Mouse (Mus musculus) lung, adult 2 months (tissue): Measurements from ENCODE around the gene Irf2bp1. TPM values are rescaled to one million over a fixed set of nuclear protein-coding genes. Genes with fewer than 3 reads are reported as not detected.
A peak's percentile ranks its signal among the peaks of the same experiment; 100 is the strongest.

Experiments
- DNase-seq: peaks from one replicate; pipeline ENCODE4 v3.0.0; 2022
- H3K4me1 ChIP-seq: fragments of 200-500 bp; 2 replicates; pipeline ENCODE4 v1.6.1; 2011; ENCODE audit warnings: low read length; ENCODE audit not compliant: control insufficient read depth, insufficient read depth
- H3K4me3 ChIP-seq: fragments of 200-500 bp; replicated peaks from 2 replicates; pipeline ENCODE3; 2011; ENCODE audit warnings: low read depth, mild to moderate bottlenecking, control low read depth, low read length; ENCODE audit errors: extremely low read depth
- CTCF ChIP-seq: fragments of 200-500 bp; IDR thresholded peaks from 2 replicates; pipeline ENCODE4 v1.5.1; 2011; ENCODE audit warnings: mild to moderate bottlenecking, low read length, control low read depth; ENCODE audit not compliant: insufficient read depth
- POLR2A ChIP-seq: fragments of 200-500 bp; IDR thresholded peaks from 2 replicates; pipeline ENCODE4 v1.6.1; 2011; ENCODE audit warnings: low read depth, mild to moderate bottlenecking, control low read depth, low read length, borderline replicate concordance; ENCODE audit errors: extremely low read depth
- whole genome bisulfite sequencing: fragments of 180-500 bp; shearing (Covaris S2); methylation state at CpG from one replicate; pipeline ENCODE4 v1.1.7; 2018; 5-methylcytosine and 5-hydroxymethylcytosine counted together
- polyA plus RNA-seq: library from polyadenylated mRNA; depleted of rRNA; stranded (reverse); fragments of >200 nt; gene quantifications from 2 replicates; pipeline ENCODE4 v1.2.3, GENCODE M21; 2012; rRNA removed

Gene Irf2bp1
- 34.7 and 39.9 TPM in 2 replicates for polyA plus RNA-seq

DNA sequence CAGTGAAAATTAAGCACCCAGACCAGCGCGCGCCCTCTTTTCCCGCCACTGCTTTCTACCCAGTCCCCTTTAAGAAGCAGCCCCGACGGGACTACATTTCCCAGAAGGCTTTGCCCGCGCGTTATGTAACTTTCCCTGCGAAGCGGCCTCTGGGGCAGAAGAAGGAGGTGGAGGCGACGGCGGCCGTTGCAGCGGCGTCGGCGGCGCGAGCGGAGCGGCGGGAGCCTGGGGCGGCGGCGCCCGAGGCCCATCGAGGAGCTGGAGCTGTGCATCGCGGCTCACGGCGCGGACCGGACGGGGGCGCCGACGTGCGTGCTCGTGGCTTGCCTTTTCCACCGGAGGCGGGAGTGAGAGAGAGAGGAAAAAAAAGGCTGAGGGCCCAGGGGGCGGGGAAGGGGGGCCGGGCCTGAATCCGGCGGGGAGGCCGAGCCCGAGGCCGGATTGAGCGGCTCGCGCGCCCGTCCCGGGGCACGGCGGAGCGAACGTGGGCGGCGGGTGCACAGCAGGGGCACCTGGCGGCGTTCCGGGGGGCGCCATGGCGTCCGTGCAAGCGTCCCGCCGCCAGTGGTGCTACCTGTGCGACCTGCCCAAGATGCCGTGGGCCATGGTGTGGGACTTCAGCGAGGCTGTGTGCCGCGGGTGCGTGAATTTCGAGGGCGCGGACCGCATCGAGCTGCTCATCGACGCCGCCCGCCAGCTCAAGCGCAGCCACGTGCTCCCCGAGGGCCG, at the start of gene Irf2bp1:
Gene Irf2bp1 (plus strand): TSS at position 143 of the 729 bp plus-strand sequence.
- TF ChIP-seq POLR2A (peak; percentile 73; the same call in 1 of the 2 replicates), CTCF (no peak)
- peak; percentile 95 for DNase-seq
- 1% methylated on average over 84 of the region's 90 CpGs for WGBS
- Histone ChIP-seq H3K4me3 (peak within 1 kb of the TSS; percentile 97), H3K4me1 (peaks cover 15% of the 10 kb centered on the region)

DNA sequence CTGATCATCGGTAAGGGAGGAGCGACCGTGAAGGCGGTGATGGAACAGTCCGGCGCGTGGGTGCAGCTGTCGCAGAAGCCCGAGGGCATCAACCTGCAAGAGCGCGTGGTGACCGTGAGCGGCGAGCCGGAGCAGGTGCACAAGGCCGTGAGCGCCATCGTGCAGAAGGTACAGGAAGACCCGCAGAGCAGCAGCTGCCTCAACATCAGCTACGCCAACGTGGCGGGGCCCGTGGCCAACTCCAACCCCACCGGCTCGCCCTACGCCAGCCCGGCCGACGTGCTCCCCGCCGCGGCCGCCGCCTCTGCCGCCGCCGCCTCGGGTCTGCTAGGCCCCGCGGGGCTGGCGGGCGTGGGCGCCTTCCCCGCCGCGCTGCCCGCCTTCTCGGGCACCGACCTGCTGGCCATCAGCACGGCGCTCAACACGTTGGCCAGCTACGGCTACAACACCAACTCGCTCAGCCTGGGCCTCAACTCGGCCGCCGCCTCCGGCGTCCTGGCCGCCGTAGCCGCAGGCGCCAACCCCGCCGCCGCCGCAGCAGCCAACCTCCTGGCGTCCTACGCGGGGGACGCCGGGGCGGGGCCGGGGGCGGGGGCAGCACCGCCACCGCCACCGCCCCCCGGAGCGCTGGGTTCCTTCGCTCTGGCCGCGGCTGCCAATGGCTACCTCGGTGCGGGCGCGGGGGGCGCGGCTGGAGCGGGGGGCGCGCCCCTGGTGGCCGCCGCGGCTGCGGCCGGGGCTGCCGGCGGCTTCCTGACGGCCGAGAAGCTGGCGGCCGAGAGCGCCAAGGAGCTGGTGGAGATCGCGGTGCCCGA, 46.1 kb upstream of the Irf2bp1 start:
- TF ChIP-seq CTCF (no peak), POLR2A (no peak)
- WGBS, result 4% methylated on average over 107 of the region's 107 CpGs
- Histone ChIP-seq H3K4me1 (peaks cover 6% of the 10 kb centered on the region; the same call in 1 of the 2 replicates), H3K4me3 (peak overlapping the region; percentile 56)
- peak; percentile 55 for DNase-seq

DNA sequence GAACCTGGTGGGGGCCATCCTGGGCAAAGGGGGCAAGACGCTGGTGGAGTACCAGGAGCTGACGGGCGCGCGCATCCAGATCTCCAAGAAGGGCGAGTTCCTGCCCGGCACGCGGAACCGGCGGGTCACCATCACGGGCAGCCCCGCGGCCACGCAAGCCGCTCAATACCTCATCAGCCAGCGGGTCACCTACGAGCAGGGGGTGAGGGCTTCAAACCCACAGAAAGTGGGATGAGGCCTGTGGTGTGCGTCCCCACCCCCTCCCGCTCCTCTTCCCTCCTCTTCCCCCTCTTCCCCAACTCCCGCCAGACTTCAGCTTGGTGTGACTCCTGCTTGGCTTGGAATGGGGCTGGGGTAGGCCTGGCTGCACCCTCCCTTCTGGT, 45.5 kb upstream of the Irf2bp1 start:
- Histone ChIP-seq H3K4me1 (peaks cover 8% of the 10 kb centered on the region; the same call in 1 of the 2 replicates), H3K4me3 (peak overlapping the region; percentile 6)
- TF ChIP-seq POLR2A (no peak), CTCF (no peak)
- 14% methylated on average over 21 of the region's 21 CpGs for WGBS
- no peak for DNase-seq

DNA sequence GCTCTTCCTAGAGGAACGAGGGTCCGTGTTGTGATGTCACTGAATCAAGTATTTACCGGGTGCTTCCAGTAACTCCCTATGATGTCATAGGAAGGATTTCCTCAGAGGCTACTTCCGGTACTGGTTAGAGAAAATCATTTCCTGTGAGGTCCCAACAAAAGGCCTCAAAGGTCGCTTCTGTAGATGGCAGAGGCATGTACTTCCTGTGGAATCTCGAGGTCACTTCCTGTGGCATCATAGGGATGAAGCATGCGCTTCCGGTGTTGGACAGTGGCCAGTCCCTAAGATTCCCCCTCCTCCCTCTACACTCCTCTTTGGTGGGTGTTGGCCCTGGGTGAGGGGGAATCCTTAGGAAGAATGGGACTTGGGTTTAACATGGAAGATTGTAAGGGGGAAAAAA, 44.4 kb upstream of the Irf2bp1 start:
- TF ChIP-seq POLR2A (no peak), CTCF (no peak)
- Histone ChIP-seq H3K4me1 (peaks cover 9% of the 10 kb centered on the region; the same call in 1 of the 2 replicates), H3K4me3 (no peak overlapping the region)
- no peak for DNase-seq
- 28% methylated on average over 8 of the region's 8 CpGs for WGBS

DNA sequence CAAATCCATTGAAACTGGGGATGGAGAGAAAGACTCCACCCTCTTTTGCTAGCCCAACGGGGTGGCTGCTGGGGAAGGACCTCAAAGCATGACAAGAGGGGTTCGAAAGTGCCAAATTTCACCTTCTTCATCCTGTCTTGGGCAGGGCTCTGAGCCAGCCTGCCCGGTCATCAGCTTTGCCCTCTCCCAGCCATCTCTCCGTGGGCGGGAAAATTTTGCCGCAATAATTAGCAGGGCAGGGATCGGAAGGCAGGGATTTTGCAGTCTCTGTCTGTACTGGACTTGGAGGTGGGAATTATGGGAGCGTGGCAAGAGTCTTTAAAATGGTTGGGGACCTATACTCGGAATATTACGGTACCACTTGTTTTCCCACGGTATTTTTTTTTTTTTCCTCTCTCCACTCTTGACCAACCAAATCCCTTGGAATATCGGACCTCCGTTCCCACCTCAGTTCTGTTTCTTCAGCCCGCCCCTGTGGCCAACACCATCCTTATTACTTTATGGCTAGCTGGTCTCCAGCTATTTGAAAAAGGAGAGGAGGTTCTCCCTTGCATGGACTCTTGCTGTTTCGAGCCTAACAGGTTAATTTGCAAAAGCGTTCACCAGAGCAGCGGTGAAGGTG, 41.6 kb upstream of the Irf2bp1 start:
- Histone ChIP-seq H3K4me3 (no peak overlapping the region), H3K4me1 (peaks cover 9% of the 10 kb centered on the region; the same call in 1 of the 2 replicates)
- TF ChIP-seq POLR2A (no peak), CTCF (no peak)

DNA sequence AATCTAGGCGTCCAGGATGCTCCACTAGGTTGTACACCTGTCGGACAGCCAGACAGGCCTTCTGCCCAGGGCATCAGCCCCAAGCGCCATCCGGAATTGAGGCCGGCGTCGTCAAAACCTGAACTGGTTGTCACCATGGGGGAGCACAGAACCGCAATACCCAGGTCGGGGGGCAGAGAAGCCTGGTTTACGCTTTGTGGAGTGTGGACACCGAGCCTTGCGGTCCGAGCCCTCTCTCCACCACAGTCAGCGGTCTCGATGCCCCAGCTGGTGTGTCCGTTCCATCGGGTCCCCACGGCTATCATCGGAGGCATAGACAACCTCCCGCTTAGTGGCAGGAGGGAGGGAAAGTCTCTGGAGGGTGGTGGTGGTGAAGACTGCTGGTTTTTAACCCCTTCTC, 41.0 kb upstream of the Irf2bp1 start:
- TF ChIP-seq CTCF, result no peak
- TF ChIP-seq POLR2A, result no peak
- Histone ChIP-seq H3K4me1 (peaks cover 6% of the 10 kb centered on the region; the same call in 1 of the 2 replicates), H3K4me3 (no peak overlapping the region)
- 21% methylated on average over 20 of the region's 20 CpGs for WGBS
- no peak for DNase-seq

More for the DNA sequence above, 41.6 kb upstream of the Irf2bp1 start:
- WGBS, result 18% methylated on average over 17 of the region's 17 CpGs
- DNase-seq, result no peak

DNA sequence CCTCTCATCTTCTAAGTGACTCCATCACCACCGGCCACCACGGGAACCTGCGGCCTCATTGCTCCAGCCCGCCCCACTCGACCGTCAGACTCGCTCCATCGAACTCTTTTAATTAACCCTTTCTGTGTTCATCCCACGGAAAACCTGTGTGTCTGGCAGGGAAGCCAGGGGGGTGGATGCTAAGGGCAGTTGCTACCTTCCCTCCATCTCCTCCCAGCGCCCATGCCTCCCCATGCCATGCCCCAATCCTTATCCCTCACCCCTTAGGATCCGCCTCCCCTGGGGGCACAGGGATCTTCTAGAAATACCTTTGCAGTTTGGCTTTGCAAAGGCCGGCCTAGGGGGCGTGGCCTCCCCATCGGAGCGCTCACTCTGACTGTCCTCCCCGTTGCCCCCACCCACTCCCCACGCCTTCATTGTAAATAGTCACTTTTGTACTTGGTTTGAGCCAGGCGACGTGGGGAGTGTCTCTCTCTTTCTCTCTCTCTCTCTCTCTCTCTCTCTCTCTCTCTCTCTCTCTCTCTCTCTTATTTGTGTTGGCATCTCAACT, 40.5 kb upstream of the Irf2bp1 start:
- Histone ChIP-seq H3K4me3 (no peak overlapping the region), H3K4me1 (peaks cover 5% of the 10 kb centered on the region; the same call in 1 of the 2 replicates)
- no peak for DNase-seq
- no peak for TF ChIP-seq POLR2A
- TF ChIP-seq CTCF, result no peak
- WGBS, result 10% methylated on average over 19 of the region's 19 CpGs

DNA sequence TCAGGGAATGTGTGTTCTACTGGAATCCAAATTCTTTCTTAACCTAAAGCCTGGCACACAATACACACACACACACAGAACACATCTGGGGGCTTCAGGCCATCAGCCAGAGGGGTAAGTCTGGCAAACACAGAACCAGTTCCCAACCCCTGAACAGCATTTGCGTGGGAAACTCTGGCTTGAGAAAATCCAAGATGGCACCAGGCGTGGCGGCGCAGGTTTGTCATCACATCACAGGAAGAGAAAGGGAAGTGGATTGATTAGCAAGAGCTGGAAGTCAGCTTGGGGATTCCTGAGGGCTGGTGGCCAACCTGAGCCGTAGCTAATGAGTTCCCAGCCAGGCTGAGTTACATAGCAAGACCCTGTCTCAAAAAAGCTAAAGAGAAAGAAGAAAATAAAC, 38.5 kb upstream of the Irf2bp1 start:
- WGBS, result 65% methylated on average over 5 of the region's 5 CpGs

DNA sequence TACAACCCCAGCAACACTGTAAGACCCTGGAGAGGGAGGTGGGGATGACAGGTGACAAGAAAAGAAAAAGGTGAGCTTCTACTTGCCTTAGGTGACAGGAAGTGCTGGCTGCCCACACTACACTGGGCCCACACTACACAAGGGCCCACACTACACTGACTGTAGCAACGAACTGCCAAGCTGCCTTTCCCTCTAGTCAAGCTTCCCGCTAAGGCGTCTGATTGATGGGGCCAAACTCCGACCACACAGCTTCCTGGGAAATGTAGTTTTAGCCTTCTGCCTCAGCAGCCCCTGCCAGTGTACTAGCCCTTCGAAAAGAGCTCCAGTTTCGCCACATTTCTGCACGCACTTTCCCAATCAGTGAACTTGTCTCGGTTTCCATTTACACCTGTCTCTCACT, 36.2 kb upstream of the Irf2bp1 start:
- TF ChIP-seq POLR2A (no peak), CTCF (no peak)
- 7% methylated on average over 8 of the region's 8 CpGs for WGBS
- 0 out of 2 replicates have a peak, but pooled peaks cover 2% of the 10 kb centered on the region for H3K4me1 ChIP-seq
- H3K4me3 ChIP-seq, result no peak overlapping the region
- no peak for DNase-seq

More for the DNA sequence above, 38.5 kb upstream of the Irf2bp1 start:
- TF ChIP-seq POLR2A (no peak), CTCF (no peak)
- 0 out of 2 replicates have a peak, but pooled peaks cover 2% of the 10 kb centered on the region for H3K4me1 ChIP-seq
- H3K4me3 ChIP-seq, result no peak overlapping the region
- no peak for DNase-seq
